Mouse (Mus musculus) cerebellum, postnatal 10 days (tissue): ENCODE data around the gene Ly75.

ENCODE experiments used
- DNase-seq, 2 experiments: peaks; one replicate each; pipeline ENCODE4 v3.0.0; 2021; ENCODE audit warnings: mixed read lengths in 2 of 2

Ly75 gene

DNA sequence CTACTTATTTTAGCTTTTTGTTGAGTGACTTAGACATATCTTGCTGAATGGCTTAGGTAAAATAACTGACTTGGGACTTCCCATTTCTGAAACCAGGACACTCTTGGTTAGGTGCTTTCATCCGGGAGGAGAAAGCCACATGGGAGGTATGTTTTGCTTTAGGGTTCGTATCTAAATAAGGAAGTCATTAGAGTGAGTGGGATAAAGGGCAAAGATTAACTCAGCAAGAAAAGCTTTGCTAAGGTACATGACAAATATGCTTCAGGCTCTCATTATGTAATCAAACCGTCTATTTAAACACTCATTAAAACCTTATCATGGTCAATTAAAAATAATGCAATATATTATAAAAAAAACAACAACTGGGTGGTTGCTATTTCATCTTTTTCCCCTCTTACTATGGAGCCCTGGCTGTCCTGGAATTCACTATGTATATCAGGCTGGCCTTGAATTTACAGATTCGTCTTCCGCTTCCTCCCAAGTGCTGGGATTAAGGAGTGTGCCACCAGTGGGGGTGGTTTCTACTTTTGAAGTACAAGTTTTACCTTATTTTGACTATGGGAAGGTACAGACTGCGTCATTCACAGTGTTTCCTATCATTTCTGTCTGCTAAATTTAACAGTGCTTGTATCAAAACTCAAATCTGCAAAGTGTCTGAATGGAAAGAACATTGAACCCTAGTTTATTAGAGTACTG, 60.9 kb downstream of the Ly75 start:
- DNase-seq = no peak

DNA sequence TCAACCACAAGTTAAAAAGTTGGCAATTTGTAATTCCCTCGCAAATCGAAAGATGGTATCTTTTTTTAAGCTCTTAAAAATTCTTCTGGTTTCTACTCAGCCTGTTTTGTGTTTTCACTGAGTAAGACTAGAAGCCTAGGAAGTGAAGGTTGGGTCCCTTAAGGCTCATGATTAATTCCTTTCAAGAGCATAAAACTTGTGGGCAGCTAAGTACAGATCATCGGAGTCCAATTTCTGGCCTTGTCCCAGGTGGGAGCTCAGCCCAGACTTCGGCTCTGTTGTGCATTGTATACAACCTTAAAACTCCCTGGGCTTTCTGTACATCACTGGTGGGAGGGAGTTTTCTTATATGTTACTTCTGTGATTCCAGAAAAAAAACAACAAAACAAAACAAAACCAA, 79.3 kb downstream of the Ly75 start:
- DNase-seq = no peak

DNA sequence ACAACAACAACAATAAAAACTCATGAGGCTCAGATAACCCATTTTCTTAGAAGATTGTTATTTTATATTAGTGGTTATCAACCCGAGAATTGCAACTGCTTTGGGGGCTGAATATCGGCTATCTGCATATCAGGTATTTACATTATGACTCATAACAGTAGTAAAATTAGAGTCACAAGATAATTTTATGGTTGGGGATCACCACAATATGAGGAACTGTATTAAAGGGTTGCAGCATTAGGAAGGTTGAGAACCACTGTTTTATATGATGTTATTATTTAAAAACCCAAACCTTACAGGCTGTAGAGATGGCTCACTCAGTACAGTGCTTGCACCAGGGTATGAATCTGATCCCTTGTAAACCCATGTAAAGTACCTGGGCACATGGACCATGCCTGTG, 83.8 kb downstream of the Ly75 start:
- no peak for DNase-seq

DNA sequence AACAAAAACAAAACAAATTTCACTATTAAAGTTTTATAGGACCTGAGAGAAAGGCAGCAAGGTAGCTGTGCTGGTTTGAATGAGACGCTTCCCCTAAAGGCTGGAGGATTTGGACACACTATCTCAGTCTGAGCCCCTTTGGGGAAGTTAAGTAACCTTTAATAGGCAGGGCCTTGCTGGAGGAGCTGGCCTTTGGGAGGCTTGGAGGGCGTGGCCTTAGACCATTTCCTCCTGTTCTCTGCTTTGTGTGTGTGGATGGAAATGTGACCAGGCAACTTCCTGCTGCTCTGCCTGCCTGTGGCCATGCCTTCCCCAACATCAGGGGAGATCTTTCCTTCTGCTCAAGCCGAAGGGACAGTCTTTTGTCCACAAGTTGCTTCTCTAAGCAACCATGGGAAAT, 84.8 kb downstream of the Ly75 start:
- DNase-seq = no peak

DNA sequence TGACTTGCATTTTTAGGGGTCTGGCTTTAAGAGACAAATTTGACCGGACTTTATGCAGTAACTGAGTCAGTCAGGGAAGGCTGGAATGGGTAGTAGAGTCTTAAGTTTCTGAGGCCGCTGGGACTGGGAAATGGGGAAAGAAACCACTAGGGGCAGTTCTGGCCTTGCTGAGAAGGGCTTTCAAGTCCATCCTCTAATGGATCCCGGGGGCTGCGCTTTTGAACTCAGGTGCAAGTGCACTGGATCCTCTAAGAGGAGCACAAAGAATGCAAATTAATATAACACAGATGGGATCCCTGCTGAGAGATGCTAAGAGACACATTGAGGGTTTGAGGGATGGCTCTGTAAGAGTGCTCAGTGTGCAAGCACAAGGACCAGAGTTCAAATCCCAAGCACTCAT, 91.7 kb downstream of the Ly75 start:
- DNase-seq = no peak

DNA sequence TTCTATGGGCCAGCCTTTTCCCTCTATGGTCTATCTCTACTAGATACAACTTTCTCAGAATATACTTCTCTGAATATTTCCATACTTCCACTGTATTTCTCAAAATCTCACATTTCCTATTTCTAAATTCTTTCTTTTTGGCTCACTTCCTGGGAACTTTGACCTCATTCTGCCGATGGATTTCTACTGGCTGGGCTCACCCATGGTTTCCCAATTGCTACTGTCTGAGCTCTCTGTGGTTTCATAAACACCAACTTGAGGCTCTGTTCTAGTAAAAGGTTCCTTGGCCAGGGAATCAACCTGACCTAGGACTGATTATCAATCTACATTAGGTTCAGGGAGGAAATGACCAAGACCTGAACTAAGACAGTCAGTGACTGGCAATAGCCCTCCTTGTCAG, 93.7 kb downstream of the Ly75 start:
- no peak for DNase-seq

DNA sequence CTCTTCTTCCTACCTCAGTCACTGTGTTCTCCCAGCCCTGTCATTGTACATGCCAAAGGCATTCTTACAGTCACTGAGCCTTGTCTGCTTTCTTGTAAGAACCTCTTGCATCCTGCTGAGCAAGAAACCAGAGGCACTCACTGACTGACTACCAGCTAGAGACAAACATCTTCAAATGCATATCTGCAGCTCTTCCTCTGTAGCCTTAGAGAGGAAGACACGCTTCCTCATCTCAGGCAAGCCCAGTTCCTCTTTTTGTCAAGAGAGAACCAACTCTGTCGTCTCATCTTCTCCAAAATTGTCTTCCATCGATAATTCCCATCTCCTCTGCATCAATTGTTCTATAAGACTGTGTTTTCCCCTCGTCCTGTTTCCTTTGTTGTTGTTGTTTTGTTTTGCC, 94.5 kb downstream of the Ly75 start:
- DNase-seq = no peak

DNA sequence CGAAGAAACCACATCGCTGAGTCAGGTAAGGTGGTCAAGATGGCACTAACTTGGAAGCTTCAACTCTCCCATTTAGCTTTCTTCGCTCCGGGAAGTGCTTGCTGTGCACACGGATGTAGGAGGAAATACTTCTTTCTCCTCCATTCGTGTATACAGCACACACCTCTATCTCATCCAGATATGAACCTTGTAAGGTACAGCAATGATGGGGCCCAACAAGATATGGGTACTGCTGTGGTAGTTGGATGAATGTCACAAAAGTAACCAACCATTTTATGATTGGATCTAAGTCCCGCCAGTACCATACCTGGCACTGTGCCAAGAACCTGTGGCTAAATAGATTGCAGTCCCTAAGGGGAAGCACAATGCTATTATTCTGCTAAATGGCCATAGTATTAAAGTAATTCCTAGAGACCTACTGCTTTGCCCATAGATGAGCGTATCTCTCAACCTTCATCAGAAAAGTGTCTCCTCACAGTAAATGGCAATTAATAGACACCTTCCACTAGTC, 97.9 kb downstream of the Ly75 start:
- DNase-seq = peak; percentile 19 to 27

DNA sequence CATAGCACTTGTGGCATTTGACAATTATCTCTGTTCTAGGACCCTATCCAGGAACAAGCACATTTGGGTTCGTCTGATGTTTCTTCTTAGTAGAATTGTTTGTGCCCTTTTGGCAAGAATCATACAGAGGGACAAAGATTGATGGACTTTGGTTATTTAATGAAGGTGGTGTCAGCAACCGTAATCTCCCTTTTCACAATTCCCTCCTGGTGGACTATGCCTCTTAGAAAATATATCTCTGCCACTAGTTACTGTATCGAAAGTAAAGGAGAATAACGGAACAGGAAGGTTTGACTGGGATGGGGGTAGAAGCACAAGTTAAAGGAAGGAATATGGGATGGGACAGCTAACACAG, 98.7 kb downstream of the Ly75 start, which contains the start of gene Cd302:
TSS of gene Cd302 (minus strand) at position 22 of the 355 bp plus-strand sequence.
- DNase-seq = no peak

DNA sequence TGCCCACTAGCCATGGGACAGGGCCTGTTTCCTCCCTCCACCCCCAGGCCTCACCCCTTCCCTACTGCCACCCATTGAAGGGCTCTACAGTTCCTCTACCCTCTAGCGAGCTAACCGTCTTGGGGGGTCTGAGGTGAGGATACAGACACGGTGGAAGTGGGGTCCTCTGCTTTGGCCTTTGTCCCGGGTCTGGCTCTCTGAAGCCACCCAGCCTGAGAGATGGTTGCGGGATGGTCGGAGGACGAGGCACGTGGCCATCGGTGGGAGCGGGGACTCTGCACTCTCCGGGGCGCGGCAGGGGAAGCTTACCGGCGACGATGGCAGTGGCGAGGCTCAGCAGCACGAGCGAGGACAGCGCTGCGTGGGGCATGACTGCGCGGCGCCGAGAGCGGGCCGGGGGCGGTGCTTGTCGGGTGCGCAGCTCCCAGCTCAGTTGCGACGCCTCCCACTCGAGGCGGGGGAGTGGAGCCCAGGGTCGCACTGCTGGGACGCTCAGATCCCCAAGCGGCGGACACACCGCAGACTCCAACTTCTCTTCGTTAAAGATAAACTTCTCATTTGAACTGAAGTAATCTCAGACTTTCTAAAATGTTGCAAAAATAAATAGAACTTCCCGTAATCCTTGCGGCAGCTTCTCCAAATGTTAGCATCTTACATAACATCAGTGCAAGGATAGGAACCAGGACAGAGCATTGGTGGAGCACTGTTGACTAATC, 99.2 kb downstream of the Ly75 start:
- DNase-seq = peak; percentile 39 to 66

DNA sequence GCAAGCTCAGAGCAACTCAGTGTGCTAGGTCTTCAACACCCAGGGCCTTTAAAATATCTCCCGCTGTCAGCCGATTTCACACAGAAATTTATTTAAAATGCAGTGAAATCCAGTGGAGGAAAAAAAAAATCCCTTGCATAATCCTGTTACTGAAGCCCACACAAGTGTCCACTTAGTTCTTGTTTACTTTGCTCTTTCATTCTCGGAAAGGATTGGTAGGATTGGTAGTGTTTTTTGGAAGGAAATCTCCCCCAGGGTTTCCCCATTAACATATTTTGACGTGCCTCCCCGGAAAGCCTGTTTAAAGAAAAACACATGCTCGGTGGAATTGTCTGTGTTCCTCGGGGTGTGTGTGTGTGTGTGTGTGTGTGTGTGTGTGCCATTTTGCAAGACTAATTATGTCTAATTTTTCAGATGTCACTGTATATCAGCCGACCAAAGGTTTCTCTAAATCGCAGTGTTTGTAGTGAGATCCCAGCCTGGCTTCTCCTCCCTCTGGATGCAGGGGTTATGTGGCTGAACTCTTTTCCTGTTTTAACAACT, 99.8 kb downstream of the Ly75 start:
- no peak for DNase-seq

DNA sequence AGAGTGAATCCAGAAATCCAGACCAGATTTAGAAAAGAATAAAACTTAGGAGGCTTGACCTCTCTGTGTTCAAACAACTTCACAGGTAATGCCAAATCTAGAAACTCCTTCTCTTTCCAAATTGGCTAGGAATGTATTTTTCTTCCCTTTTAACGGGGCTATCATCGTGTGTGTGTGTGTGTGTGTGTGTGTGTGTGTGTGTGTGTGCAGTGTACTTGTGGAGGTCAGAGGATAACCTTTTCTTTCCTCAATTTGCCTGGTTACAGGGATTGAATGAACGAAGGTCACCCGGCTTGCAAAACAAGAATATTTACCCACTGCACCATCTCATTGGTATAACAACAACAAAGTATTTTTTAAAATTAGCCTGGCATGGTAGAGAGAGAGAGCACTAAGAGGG, 100.5 kb downstream of the Ly75 start:
- no peak for DNase-seq

DNA sequence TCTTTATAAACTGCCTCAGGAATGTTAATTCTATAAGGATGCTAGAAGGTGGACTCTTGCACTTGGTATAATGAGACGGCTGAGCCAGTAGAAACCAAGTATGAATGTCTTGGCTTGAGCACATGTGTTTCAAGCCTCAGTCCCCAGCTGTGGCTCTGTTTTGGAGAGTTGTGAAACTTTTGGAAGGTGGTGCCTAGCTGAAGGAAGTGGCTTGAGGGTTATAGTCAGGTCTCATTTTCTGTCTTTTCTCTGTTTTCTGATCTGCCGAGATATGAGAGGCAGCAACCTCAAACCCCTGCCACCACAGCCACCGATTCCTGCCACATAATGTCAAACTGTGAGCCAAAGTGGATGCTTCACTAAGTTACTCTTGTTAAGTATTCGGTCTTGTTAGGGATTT, 104.5 kb downstream of the Ly75 start:
- no peak for DNase-seq

DNA sequence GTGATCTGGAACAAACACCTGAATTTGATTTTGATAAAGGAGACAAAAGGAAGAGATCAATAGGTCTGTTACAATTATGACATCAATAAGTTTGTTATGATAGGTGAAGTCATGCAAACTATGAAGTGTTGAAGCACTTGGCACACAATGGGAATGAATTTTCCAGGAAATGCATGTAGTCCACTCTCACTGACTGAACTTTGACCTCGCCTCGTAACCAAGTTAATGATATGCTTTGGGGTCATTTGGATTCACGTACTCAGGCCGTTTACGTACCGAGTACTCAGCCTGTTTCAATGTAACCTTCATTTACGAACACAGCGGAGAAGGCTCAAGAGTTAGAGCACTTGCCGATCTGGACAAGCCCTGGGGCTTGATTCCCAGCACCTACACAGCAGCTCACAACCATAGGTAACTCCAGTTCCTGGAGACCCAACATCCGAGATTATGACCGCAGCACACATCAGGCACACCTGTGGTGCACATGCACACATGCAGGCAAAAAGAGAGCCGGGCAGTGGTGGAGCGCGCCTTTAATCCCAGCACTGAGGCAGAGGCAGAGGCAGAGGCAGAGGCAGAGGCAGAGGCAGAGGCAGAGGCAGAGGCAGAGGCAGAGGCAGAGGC, 113.1 kb downstream of the Ly75 start:
- DNase-seq = no peak

DNA sequence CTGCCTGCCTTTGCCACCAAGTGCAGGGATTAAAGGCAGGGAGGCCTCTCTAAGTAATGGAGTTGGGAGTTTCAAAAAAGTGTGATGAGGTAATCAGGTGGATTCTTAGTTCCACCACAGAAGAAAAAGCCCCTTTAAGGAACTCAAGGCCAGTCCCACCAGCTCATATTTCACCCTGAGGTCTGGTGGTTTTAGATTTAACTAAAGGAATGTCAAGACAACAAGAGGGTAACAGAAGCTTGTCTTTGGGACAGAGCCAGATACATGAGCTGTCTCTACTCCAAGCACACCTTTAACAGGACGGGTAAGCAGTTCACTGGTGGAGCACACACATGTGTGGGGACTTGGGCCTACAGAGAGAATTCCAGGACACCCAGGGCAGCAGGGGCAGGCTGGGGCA, 115.5 kb downstream of the Ly75 start:
- no peak for DNase-seq

DNA sequence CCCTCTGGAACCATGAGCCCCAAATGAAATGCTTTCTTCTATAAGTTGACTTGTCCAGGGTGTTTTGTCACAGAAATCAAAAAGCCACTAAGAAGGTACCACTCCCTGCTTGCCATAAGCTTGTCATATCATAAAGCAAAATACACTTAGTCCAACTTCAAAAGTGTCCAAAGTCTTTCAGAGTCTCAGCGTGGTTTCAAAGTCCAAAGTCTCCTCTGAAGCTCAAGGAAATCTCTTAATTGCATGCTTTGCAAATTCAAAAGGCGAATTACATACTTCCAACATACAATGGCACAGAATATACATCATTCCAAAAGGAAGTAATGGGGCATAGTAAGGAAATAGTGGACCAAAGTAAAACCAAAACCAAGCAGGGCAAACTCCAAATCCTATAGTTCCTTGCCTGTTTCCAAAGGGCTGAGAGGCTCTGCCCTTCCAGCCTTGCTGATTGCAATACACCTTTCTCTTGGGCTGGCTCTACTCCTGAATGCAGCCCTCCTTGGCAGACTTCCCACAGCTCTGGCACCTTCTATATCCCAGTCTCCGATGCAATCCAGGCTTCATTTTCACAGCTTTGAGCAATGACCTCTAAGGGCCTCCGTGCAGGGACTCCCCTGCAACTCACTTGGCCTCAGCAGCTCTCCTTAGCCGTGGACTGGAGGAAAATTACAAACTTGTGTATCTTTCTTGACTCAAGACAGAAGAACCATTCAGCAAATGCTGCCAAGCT, 122.3 kb downstream of the Ly75 start:
- DNase-seq = peak; percentile 63 to 73

DNA sequence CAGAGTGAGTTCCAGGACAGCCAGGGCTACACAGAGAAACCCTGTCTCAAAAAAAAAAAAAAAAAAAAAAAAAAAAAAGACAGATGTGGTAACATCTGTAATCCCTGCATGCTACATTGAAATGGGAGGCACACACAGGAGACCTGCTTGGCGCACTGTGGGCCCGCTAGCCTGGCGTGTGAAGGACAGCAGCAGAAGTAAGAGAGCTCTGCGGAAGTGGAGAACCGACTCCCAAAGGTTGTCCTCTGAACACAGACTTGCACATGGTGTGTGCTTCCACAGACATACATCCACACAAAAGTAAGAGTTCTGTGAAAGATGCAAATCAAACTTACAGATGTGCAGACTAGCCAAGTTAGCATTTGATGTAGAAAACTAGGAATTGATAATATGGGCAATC, 123.9 kb downstream of the Ly75 start:
- DNase-seq = no peak

DNA sequence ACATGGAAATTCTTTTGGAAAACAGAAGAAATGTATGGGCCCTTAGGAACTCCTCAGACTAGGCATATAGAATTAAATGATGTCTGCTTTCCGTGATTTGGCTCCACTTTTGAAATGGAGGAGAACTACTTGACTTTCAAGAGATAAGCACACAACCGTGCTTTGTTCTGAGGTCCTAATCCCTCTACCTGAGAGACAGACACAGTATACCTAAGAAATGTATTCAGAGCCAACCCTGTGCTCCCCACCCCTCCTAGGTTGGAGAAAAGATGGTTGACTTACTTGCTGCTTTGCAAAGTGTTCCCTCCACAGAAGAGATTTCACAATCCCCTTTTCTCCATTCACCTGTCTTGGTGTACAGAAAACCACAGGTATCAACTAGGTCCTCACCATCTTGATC, 126.4 kb downstream of the Ly75 start:
- DNase-seq = no peak

DNA sequence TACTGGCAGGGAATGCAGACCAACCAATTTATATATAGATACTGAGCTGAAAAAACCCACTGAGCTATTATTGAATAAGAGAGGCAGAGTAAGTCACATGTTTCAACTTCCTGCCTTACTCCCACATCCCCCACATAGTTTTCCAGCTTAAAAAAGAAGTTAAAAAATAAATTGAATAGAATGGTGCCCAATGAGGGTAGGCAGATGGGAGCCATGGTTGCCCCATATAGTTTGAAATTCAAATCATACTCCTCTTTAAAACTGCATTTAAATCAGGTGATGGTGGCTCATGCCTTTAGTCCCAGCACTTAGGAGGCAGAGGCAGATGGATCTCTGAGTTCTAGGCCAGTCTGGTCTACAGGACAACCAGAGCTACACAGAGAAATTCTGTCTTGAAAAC, 129.6 kb downstream of the Ly75 start:
- no peak for DNase-seq

DNA sequence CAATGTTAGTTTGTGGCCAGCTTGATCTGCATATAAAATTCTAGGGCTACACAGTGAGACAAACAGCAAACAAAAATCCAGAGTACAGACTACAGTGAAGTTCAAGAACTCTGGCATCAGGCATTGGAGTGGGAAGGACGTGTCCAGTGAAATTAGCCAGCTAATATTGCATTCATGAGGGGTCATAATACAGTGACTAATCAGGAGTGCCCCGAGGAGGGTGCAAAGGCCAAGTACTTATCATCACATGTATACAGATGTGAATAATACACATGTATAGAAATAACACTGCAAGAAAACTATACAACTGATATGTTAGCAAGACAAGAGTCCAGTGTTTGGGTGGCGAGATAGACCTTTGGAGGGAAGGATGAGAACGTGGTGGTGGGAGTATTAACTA, 130.3 kb downstream of the Ly75 start:
- DNase-seq = no peak
